Mouse (Mus musculus) liver, embryonic 14.5 days (tissue): ENCODE measurements around the gene Cfap299.

Source experiments
- CTCF ChIP-seq: IDR thresholded peaks from 2 replicates; pipeline ENCODE4 v1.5.1; 2016; ENCODE audit warnings: antibody characterized with exemption, low read depth, control low read depth
- EP300 ChIP-seq: IDR thresholded peaks from 2 replicates; pipeline ENCODE4 v1.6.1; 2016; ENCODE audit warnings: antibody characterized with exemption, low read depth

GRCm38 (mm10) chr5:98552395-98552794 is 223.3 kb downstream of the Cfap299 start, which contains the start of gene Gm11111:
- TF ChIP-seq CTCF: no peak
- TF ChIP-seq EP300: no peak
